Mouse (Mus musculus): ENCODE results near the gene Bahcc1. TPM values are rescaled to one million over a fixed set of nuclear protein-coding genes. Genes with fewer than 3 reads are reported as not detected.
A peak's percentile ranks its signal among the peaks of the same experiment; 100 is the strongest.

Bahcc1 gene
- polyA plus RNA-seq, 1 experiment: 5.9 TPM

- H3K4me1 ChIP-seq (ENCODE audit: control insufficient read depth, insufficient read depth, insufficient read length, low read length): no peaks in the 10 kb centered on the region; the same call in 1 of the 2 replicates
- H3K27ac ChIP-seq (replicated peaks; ENCODE audit: low read depth, low read length): no peak overlapping the region
- no peak overlapping the region for H3K4me3 ChIP-seq (ENCODE audit: insufficient read depth, low read depth, low read length)
These were observed 65.8 kb downstream of the Bahcc1 start for GRCm38 (mm10) chr11:120298441-120299141.

GRCm38 (mm10) chr11:120299484-120299883, 66.7 kb downstream of the Bahcc1 start:
- Histone ChIP-seq H3K27ac (replicated peaks; ENCODE audit: low read depth, low read length) (no peak overlapping the region), H3K4me3 (ENCODE audit: insufficient read depth, low read depth, low read length) (no peak overlapping the region), H3K4me1 (ENCODE audit: control insufficient read depth, insufficient read depth, insufficient read length, low read length) (no peaks in the 10 kb centered on the region; the same call in 1 of the 2 replicates)

GRCm38 (mm10) chr11:120303119-120303518, 70.4 kb downstream of the Bahcc1 start:
- Histone ChIP-seq H3K4me1 (ENCODE audit: control insufficient read depth, insufficient read depth, insufficient read length, low read length) (peaks cover 19% of the 10 kb centered on the region), H3K27ac (replicated peaks; ENCODE audit: low read depth, low read length) (no peak overlapping the region), H3K4me3 (ENCODE audit: insufficient read depth, low read depth, low read length) (no peak overlapping the region)

- H3K4me3 ChIP-seq (ENCODE audit: insufficient read depth, low read depth, low read length): no peak overlapping the region
- H3K27ac ChIP-seq (replicated peaks; ENCODE audit: low read depth, low read length): no peak overlapping the region
- H3K4me1 ChIP-seq (ENCODE audit: control insufficient read depth, insufficient read depth, insufficient read length, low read length): peaks cover 19% of the 10 kb centered on the region
These were observed 71.0 kb downstream of the Bahcc1 start for GRCm38 (mm10) chr11:120303559-120304349.

GRCm38 (mm10) chr11:120304350-120304694, 71.6 kb downstream of the Bahcc1 start:
- H3K4me3 ChIP-seq (ENCODE audit: insufficient read depth, low read depth, low read length): no peak overlapping the region
- no peak overlapping the region for H3K27ac ChIP-seq (replicated peaks; ENCODE audit: low read depth, low read length)
- peaks cover 19% of the 10 kb centered on the region for H3K4me1 ChIP-seq (ENCODE audit: control insufficient read depth, insufficient read depth, insufficient read length, low read length)

- Histone ChIP-seq H3K27ac (replicated peaks; ENCODE audit: low read depth, low read length) (0 out of 2 replicates have a peak overlapping the region, but pooled peaks have one; percentile 10), H3K4me1 (ENCODE audit: control insufficient read depth, insufficient read depth, insufficient read length, low read length) (peaks cover 19% of the 10 kb centered on the region), H3K4me3 (ENCODE audit: insufficient read depth, low read depth, low read length) (peak overlapping the region; percentile 64)
These were observed 72.3 kb downstream of the Bahcc1 start for GRCm38 (mm10) chr11:120304886-120305534.

- Histone ChIP-seq H3K4me3 (ENCODE audit: insufficient read depth, low read depth, low read length) (peak overlapping the region; percentile 64), H3K27ac (replicated peaks; ENCODE audit: low read depth, low read length) (0 out of 2 replicates have a peak overlapping the region, but pooled peaks have one; percentile 10), H3K4me1 (ENCODE audit: control insufficient read depth, insufficient read depth, insufficient read length, low read length) (peaks cover 19% of the 10 kb centered on the region)
These were observed 73.0 kb downstream of the Bahcc1 start for GRCm38 (mm10) chr11:120305535-120306365.

- H3K4me3 ChIP-seq (ENCODE audit: insufficient read depth, low read depth, low read length): no peak overlapping the region
- no peak overlapping the region for H3K27ac ChIP-seq (replicated peaks; ENCODE audit: low read depth, low read length)
- peaks cover 19% of the 10 kb centered on the region for H3K4me1 ChIP-seq (ENCODE audit: control insufficient read depth, insufficient read depth, insufficient read length, low read length)
These were observed 73.8 kb downstream of the Bahcc1 start for GRCm38 (mm10) chr11:120306366-120307131.

- peaks cover 19% of the 10 kb centered on the region for H3K4me1 ChIP-seq (ENCODE audit: control insufficient read depth, insufficient read depth, insufficient read length, low read length)
- no peak overlapping the region for H3K27ac ChIP-seq (replicated peaks; ENCODE audit: low read depth, low read length)
- H3K4me3 ChIP-seq (ENCODE audit: insufficient read depth, low read depth, low read length): 0 out of 2 replicates have a peak overlapping the region, but pooled peaks have one; percentile 6
These were observed 74.3 kb downstream of the Bahcc1 start for GRCm38 (mm10) chr11:120307132-120307413.

- Histone ChIP-seq H3K4me1 (ENCODE audit: control insufficient read depth, insufficient read depth, insufficient read length, low read length) (peaks cover 19% of the 10 kb centered on the region), H3K4me3 (ENCODE audit: insufficient read depth, low read depth, low read length) (peak overlapping the region; percentile 6; the same call in 1 of the 2 replicates), H3K27ac (replicated peaks; ENCODE audit: low read depth, low read length) (no peak overlapping the region)
These were observed 75.1 kb downstream of the Bahcc1 start for GRCm38 (mm10) chr11:120307566-120308430.

GRCm38 (mm10) chr11:120308441-120309320, 75.9 kb downstream of the Bahcc1 start:
- Histone ChIP-seq H3K4me3 (ENCODE audit: insufficient read depth, low read depth, low read length) (no peak overlapping the region), H3K4me1 (ENCODE audit: control insufficient read depth, insufficient read depth, insufficient read length, low read length) (peaks cover 19% of the 10 kb centered on the region), H3K27ac (replicated peaks; ENCODE audit: low read depth, low read length) (no peak overlapping the region)

GRCm38 (mm10) chr11:120310813-120311312, 78.1 kb downstream of the Bahcc1 start:
- Histone ChIP-seq H3K4me1 (ENCODE audit: control insufficient read depth, insufficient read depth, insufficient read length, low read length) (peaks cover 12% of the 10 kb centered on the region), H3K27ac (replicated peaks; ENCODE audit: low read depth, low read length) (no peak overlapping the region), H3K4me3 (ENCODE audit: insufficient read depth, low read depth, low read length) (peak overlapping the region; percentile 45)
